Mouse (Mus musculus) layer of hippocampus, adult 9-10 months (tissue): ENCODE measurements at regions not wholly inside any gene's neighbourhood (a gene's known extent, or its start where the extent isn't known, plus 50 kb on each side); places are given as distances from the start of the nearest gene placed in this dataset.

Source experiments
- DNase-seq: peaks from one replicate; pipeline ENCODE4 v3.0.0; 2022; ENCODE audit warnings: low spot score

GRCm38 (mm10) chr8:36304809-36305208 lies 539.2 kb downstream of the Gm19410 start:
- DNase-seq = no peak

DNA sequence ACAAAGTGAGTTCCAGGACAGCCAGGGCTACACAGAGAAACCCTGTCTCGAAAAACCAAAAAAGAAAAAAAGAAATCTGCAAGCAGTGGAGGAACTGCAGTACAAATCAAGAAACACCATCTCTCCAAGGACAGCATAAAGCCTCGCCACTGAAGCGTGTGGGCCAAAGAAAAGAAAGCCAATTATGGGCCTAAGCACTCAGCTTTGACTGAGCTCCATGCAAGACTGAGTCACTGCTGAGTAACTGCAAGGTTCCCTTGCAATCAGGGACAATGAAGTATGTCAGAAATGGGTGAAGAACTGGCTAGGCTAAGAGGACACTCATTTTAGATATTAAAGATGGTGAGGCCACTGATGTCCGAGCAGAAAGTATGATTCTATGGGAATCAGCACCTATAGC lies 540.7 kb downstream of the Gm19410 start:
- no peak for DNase-seq

DNA sequence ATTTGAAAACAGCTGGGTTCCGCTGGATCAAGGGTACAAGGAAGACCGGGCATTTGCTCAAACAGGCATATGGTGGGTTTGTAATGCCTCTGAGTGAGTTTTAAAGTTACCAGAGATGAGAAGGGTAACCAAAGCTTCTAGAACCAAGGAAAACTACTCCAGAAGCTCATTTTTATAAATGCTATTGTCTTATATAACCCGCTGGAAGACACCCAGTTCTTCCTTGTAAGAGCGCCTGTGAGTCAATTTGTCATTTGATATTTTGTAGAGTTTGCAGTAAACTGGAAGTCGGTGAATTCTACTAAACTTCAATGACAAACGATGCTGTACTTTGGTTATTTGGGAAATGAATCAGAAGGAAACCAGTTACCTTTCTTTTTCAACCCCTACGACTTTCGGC lies 541.9 kb downstream of the Gm19410 start:
- DNase-seq = no peak

- DNase-seq = no peak
Measured at GRCm38 (mm10) chr8:36308056-36308455, 542.5 kb downstream of the Gm19410 start.

DNA sequence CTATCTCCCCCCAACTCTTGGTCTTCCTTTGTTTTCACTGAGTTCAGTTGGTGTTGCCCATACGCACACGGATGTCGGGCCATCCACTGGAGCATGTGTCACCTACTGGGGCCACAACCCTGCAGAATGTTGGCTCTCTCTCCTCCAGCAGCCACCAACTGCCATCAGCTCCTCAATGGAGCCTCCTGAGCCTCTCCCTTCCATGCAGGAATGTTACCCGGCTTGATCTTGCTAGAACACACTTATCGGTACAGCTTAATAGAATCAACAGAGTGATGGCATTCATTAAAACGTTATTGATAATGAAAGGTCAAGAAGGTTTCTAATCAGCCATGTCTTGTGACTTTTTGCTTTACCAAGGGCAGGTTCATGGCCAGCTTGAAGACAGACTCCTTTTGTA lies 543.7 kb downstream of the Gm19410 start:
- DNase-seq = no peak

DNA sequence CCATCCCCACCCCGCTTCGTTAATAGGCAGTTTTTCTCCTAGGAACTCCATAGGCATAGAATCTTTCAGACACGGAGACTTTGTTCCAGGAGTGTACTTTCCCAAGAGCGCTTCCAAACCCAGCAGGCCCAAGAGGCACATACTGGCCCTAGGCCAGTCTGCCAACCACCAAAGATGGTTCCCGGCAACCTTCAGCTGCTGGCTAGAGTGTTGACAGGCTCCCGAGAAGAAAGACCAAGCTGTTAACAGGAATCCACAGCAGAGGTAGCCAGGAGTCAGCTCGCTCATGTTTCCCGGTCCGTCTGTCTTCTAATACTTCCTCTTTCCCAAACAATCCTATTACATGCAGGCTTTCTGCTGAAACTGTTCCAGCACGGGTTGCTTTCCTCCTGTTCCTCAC lies 544.4 kb downstream of the Gm19410 start:
- DNase-seq = no peak

- DNase-seq = no peak
Measured at GRCm38 (mm10) chr8:36311734-36312133, 546.1 kb downstream of the Gm19410 start.

GRCm38 (mm10) chr8:36312963-36313362 lies 547.4 kb downstream of the Gm19410 start:
- DNase-seq = no peak

GRCm38 (mm10) chr8:36318396-36318795 lies 552.8 kb downstream of the Gm19410 start:
- no peak for DNase-seq

- no peak for DNase-seq
Measured at GRCm38 (mm10) chr8:36318884-36319283, 553.3 kb downstream of the Gm19410 start.

- no peak for DNase-seq
Measured at GRCm38 (mm10) chr8:36319314-36319959, 553.8 kb downstream of the Gm19410 start.

DNA sequence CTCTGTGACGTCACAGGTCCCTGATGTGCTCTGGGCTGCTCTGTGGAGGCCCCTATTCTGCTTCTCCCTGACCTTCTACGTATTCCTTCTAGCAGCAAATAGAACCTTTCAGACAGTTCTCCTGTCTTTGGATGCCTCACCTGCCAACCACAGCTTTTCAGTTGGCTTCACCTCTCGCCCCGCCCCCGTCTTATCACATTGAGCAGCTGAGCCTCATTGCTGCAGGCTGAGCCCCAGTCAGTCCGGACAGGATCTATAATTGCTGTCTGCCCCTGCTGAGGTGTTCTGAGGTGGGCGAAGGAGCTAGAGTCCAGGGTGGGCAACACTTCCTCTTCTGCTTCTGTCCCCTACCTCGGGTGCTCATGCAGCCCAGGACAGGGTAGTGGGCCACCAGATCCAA lies 556.5 kb downstream of the Gm19410 start:
- no peak for DNase-seq

DNA sequence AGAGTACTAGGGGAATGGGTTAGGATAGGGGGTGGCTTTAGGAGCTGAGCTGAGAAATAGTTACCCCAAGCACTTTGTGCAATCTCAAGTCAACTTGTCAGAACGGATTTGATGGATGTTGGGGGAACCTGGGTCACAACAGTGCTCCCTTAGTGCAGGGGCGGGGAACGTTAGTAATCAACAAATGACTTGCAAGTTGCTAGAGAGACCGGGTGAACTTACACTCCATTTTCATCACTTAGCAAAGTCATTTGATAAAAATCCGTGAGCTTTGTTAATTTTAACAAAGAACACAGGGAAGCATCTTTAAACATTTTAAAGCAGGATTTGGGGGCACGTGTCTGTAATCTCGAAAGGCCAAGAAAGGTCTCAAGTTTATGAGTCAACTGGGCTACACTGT lies 557.0 kb downstream of the Gm19410 start:
- no peak for DNase-seq

DNA sequence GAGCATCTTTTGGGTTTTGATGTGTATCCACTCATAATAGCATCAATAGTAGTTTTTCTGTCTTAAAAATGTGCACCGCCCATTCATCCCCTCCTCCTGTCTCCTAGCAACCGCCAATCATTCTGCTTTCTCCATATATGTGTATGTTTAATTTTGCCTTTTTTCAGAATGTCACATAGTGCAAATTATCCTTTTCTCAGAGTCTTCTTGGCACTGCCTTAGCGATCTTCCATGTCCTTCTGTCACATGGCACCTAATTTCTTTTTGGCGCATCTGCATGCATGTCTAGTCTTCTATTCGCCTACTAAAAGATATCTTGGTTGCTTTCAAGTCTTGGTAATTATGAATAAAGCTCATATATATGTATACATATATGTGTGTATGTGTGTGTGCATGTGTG lies 573.0 kb downstream of the Gm19410 start:
- DNase-seq = no peak

DNA sequence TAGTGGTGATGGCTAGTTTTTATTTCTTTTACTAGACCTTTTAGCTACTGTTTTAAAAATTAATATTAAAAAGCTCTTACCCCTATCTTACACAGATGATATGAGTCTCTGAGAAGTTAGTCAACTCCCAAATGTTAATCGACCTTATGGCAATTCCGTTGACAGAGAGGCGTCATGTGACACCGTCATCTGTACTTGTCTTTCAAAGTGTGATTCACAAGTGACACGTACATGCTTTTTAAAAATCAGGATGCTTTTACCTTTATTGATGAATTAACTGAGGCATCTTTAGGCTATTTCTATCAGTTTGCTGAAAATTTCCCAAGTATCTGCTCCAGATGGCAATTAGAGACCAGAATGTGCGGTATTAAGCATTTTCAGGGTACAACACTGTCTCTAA lies 573.9 kb downstream of the Gm19410 start:
- no peak for DNase-seq

DNA sequence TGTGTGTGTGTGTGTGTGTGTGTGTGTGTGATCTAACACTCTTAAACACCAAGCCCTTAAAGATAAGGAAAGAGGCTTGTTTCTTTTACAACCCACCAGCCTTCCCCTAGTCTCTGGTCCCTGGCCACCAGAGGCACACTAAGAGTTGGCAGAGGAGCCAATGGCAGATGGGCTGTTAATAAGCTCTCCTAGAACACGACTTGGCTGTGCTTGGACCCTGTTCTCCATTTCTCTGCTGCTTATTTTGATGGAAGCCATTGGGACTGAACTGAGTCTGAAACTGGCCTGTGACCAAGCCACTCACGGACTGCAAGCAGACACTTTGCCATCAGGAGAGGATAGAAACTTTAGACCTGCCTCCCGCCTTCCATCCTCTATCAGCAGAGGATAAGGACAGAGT lies 574.9 kb downstream of the Gm19410 start:
- no peak for DNase-seq

GRCm38 (mm10) chr8:36341965-36342364 lies 576.4 kb downstream of the Gm19410 start:
- no peak for DNase-seq

DNA sequence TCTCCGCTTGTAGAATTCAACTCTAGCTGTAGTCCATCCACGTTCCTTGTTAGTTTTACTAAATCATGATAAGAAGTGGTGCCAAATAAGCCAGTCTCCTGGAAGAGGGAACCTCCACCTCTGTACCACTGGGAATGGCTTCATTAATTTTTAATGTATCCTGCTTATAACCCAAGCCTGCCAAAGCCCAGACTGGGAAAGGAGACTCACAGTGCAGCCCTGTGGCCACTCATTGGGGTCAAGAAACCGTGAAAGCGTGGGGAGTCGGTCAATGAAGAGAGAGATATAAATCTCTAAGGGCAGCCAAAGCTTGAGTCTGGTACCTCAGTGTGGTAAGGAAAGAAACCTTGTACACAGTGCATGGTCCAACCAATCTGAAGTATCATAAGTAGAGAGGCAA lies 577.1 kb downstream of the Gm19410 start:
- no peak for DNase-seq

DNA sequence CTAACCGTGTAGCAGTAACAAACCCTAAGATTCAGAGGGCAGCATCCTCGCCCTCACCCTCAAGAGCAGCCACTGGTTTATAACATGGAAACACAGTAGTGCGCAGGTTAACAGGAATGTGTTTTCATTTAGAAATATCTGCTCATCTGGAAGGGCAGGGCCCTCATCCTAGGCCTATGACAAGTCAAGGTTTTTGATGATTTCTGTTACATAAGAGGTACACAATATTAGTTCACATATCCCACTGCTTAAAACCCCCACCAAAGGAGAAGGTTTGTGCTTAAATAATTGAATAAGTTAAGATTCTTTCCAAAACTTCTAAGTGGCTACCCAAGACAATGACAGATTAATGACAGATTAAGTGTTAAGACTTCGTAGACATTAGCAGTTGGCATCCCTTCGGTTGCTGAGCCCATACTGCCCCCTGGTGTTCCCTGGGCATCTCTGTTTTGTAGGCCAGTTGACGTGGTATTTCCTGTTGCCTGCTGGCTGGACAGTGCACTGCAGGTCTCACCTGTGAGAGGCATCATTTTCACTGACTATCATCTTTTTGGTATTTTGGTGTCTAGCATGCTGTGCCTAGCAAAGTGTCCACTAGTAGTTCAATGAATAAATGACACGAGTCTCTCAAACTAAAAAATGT lies 581.2 kb downstream of the Gm19410 start:
- DNase-seq = peak; percentile 75

- DNase-seq = no peak
Measured at GRCm38 (mm10) chr8:36348067-36348466, 582.5 kb downstream of the Gm19410 start.

- no peak for DNase-seq
Measured at GRCm38 (mm10) chr8:36354926-36355325, 589.3 kb downstream of the Gm19410 start.

GRCm38 (mm10) chr8:36358998-36359397 lies 593.4 kb downstream of the Gm19410 start:
- DNase-seq = no peak

DNA sequence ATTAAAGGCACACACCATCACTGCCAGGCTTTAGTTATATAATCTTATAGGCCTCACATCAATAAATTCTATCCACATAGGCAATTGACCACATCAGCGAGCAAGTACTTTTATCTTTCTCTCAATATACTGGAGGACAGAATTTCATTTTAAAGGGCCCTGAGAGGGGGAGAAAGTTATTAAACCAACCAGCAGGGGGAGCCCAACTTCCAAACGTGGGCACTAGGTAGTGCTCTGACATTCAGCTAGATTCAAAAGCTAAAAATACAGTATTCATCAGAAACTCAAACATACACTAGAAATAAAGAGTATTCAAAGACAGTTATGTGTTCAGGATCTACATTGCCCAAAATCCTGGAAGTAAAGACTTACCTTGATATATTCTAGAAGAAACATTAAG lies 595.7 kb downstream of the Gm19410 start:
- DNase-seq = peak; percentile 77

DNA sequence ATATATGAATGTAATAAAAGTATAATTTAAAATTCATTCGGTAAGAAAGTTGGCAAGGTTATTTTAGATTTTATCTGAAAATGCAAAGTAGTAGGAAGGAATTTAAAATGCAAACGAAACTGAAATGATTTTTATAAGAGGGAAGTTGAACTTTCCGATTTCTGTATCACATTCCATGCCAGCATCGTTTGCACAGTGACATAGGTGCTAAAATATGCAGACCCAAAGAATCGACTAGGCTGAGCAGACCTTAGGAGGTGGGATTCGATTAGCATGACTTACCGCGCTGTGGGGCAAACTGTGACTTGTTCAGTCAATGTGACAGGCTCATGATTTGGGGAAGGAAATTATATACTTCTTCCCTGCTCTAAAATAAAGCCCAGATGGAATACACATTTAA lies 596.2 kb downstream of the Gm19410 start:
- no peak for DNase-seq
